8 mouse cellular contexts compared by ENCODE assay signal in genomic region chr5:107688499-107688866, GRCm38 (mm10). TPM values are rescaled to one million over a fixed set of nuclear protein-coding genes. Genes with fewer than 3 reads are reported as not detected.
A peak's percentile ranks its signal among the peaks of the same experiment; 100 is the strongest.
DNase-seq lines count a peak whose midpoint lies in the region; ATAC-seq lines count a peak whose summit lies in the region.

No protein-coding gene starts in this region.

- H3K27ac ChIP-seq in heart, embryonic 14.5 days (replicated peaks in 1 of 2; ENCODE audit: control insufficient read depth in 1 of 2, insufficient read depth in 1 of 2, low read depth in 2 of 2, low read length in 2 of 2), result no peak overlapping the region
- no peak overlapping the region for H3K27ac ChIP-seq in liver, embryonic 16.5 days (ENCODE audit: low read length)

- H3K4me1 ChIP-seq in heart, embryonic 14.5 days (ENCODE audit: control insufficient read depth in 2 of 2, insufficient read depth in 2 of 2, low read length in 2 of 2), result peaks cover 3 to 6% of the 10 kb centered on the region in 2 experiments; a peak in 2 of 4 replicates
- H3K4me1 ChIP-seq in liver, embryonic 16.5 days (ENCODE audit: control insufficient read depth, low read depth, low read length), result peaks cover 3% of the 10 kb centered on the region; the same call in 1 of the 2 replicates

- WGBS in heart, embryonic 14.5 days, result 21% methylated on average over 9 of the region's 9 CpGs
- WGBS in liver, embryonic 16.5 days (ENCODE audit: insufficient replicate concordance), result 27% methylated on average over 9 of the region's 9 CpGs

- DNase-seq in heart, postnatal 25 days (ENCODE audit: low spot score), result no peak
- no peak for DNase-seq in adrenal gland, adult 8-10 months
- no peak for DNase-seq in layer of hippocampus, postnatal 36 days
- DNase-seq in left cerebral cortex, postnatal 10 days (ENCODE audit: extremely low spot score in 1 of 2, low spot score in 2 of 2), result no peak

- ATAC-seq in heart, embryonic 14.5 days (ENCODE audit: insufficient number of reproducible peaks, insufficient read depth, low FRiP score, low read depth), result no peak
- peak; percentile 6 for ATAC-seq in activated CD4-positive, CD25-positive, alpha-beta regulatory T cell, adult 4 months
- 0 out of 2 replicates have a peak, but pooled peaks have one; percentile 30 for ATAC-seq in granulocyte monocyte progenitor cell, adult 5-6 weeks (replicated peaks; ENCODE audit: poor library complexity, severe bottlenecking)
- peak; percentile 41; the same call in 1 of the 2 replicates for ATAC-seq in liver, embryonic 16.5 days (ENCODE audit: low read depth)

- H3K9me3 ChIP-seq in heart, embryonic 14.5 days (ENCODE audit: control insufficient read depth, low read length), result no peaks in the 10 kb centered on the region
- H3K9me3 ChIP-seq in liver, embryonic 16.5 days (replicated peaks; ENCODE audit: control insufficient read depth, low read length), result no peaks in the 10 kb centered on the region

- intact Hi-C loops in heart, postnatal 25 days (cut with DNase I), result no loop called here
- intact Hi-C loops in left cerebral cortex, postnatal 10 days (cut with DNase I), result no loop called here

- H3K4me3 ChIP-seq in heart, embryonic 14.5 days (ENCODE audit: control insufficient read depth in 1 of 2, insufficient read depth in 1 of 2, low read depth in 1 of 2, low read length in 2 of 2), result peak overlapping the region; percentile 40 to 64
- peak overlapping the region; percentile 57 for H3K4me3 ChIP-seq in liver, embryonic 16.5 days (ENCODE audit: low read depth, low read length)

- 0 out of 2 replicates have a peak, but pooled peaks cover 5% of the 10 kb centered on the region for H3K27me3 ChIP-seq in heart, embryonic 14.5 days (ENCODE audit: control insufficient read depth, insufficient read depth, low read length)
- H3K27me3 ChIP-seq in liver, embryonic 16.5 days (ENCODE audit: control insufficient read depth, insufficient read depth, low read depth, low read length), result peaks cover 8% of the 10 kb centered on the region

- H3K9ac ChIP-seq in heart, embryonic 14.5 days (ENCODE audit: low read length), result peak overlapping the region; percentile 59
- H3K9ac ChIP-seq in liver, embryonic 16.5 days (ENCODE audit: low read depth, low read length), result no peak overlapping the region

- H3K4me2 ChIP-seq in heart, embryonic 14.5 days (ENCODE audit: low read length), result peak overlapping the region; percentile 77
- peak overlapping the region; percentile 69 for H3K4me2 ChIP-seq in liver, embryonic 16.5 days (ENCODE audit: low read depth, low read length)

- H3K36me3 ChIP-seq in heart, embryonic 14.5 days (ENCODE audit: control insufficient read depth, insufficient read depth, low read length), result no peaks in the 10 kb centered on the region
- H3K36me3 ChIP-seq in liver, embryonic 16.5 days (ENCODE audit: control insufficient read depth, insufficient read depth), result no peaks in the 10 kb centered on the region

RNA-seq across cellular contexts. Expression of gene Gfi1, which starts 37.4 kb away (rescaled TPM):
- polyA plus RNA-seq in heart, embryonic 14.5 days (2014; fragmentation: Nextera tagmentation; extraction: Ambion mirVana), result 0.09 TPM in 1 of 2 replicates, not detected in the other
- total RNA-seq in heart, postnatal 25 days (2021), result not detected
- polyA plus RNA-seq in activated CD4-positive, CD25-positive, alpha-beta regulatory T cell, adult 4 months (2017; shearing (Covaris generic)), result 1 to 10 TPM; 2.6 to 3.1 TPM
- total RNA-seq in granulocyte monocyte progenitor cell, adult 5-6 weeks (2014; fragmentation: Nextera tagmentation), result 42.2 and 60.6 TPM in 2 replicates
- total RNA-seq in granulocyte monocyte progenitor cell, adult 5-6 weeks (2017), result 53.9 and 54.4 TPM in 2 replicates
- polyA plus RNA-seq in liver, embryonic 16.5 days (2015; fragmentation: Nextera tagmentation; extraction: Ambion mirVana), result 1.4 and 1.5 TPM in 2 replicates
- under 1 TPM in 2 of 4 experiments, not detected in 2; 0.09 to 0.17 TPM for total RNA-seq in adrenal gland, adult 8-10 months (2022)
- total RNA-seq in layer of hippocampus, postnatal 36 days (2021), result not detected
- total RNA-seq in left cerebral cortex, postnatal 10 days (2021), result not detected

Comparison
In these comparisons a context has a peak if more than half of its experiments do, and no peak if none do; other contexts are left out.
1. RNA of gene Gfi1, which starts 37.4 kb away (total RNA-seq): 42.2 to 60.6 TPM in granulocyte monocyte progenitor cell, adult 5-6 weeks; not detected in left cerebral cortex, postnatal 10 days, 0.09 to 0.17 TPM in adrenal gland, adult 8-10 months, not detected in heart, postnatal 25 days and not detected in layer of hippocampus, postnatal 36 days; every median in the first group is over 10 times any median in the second.